Mouse (Mus musculus) left cerebral cortex, adult 8-10 months (tissue): ENCODE results near the gene Fgfr2. TPM values are rescaled to one million over a fixed set of nuclear protein-coding genes. Genes with fewer than 3 reads are reported as not detected.

Source experiments
- DNase-seq, 2 experiments: peaks; one replicate each; pipeline ENCODE4 v3.0.0; 2022; ENCODE audit warnings: low spot score in 2 of 2
- total RNA-seq, 4 experiments: library from RNA; stranded (reverse); gene quantifications; 2 replicates each; pipeline ENCODE4 v1.2.4; 2022

Fgfr2 gene
- total RNA-seq, 4 experiments from 2014 or later, result 50.6 to 73.1 (median 64.8) TPM

DNA sequence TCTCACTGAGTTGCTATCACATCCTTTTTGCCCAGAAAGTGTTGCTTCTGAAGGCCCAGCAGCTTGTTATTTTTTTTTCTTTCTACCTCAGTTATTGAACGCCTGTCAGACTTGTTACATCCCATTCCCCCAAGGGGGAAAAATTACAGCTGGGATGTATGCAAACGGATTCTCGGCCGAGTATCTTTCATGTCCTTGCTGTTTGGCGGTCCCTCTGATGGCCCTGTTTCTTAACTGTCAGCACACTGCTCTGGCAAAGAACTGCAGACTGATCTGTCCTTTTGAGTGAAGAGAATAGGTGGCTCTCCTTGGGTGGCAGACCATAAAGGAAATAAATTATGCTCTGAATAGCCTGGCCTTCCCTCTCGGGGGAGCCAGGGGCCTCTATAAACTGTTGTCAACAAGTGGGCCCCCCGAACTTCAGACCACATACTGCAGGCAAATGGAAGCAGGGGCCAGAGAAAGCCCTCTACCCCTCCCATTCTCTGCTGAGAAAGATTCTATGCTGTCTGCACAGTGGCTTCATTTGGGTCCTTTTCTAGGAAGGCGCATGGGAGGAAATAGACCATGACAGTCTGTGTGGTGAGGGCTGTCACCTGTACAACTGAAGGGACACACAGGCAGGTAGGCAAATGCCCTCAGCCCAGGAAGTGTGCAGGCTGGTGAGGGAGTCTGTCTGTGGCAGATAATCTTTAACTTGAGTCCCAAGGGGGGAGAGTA is 738.3 kb downstream of the Fgfr2 start:
- no peak for DNase-seq

- no peak for DNase-seq
Observed at GRCm38 (mm10) chr7:132380634-132381336, 742.4 kb downstream of the Fgfr2 start.

DNA sequence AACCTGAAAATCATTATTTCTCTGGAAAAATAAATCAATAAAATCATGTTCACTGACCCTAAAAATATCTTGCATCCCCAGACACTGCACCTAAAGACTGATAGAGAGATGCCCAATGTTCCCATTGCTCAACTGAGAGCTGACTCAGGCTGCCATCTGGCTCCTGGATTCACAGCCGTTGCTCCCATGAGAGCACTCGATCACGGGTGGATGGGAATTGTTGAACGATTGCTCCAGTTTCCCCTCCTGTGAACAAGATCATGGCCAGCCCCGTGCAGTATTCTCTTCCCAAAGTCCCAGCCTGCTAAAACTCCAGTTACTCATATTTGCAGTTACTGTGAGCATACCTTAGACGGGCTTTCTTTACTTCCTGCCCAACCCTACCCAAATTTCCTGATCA is 745.2 kb downstream of the Fgfr2 start:
- DNase-seq, result no peak

- peak in 1 of 2 experiments; percentile 18 for DNase-seq
Observed at GRCm38 (mm10) chr7:132373594-132374378, 749.4 kb downstream of the Fgfr2 start.

- DNase-seq, result no peak
Observed at GRCm38 (mm10) chr7:132372752-132373513, 750.2 kb downstream of the Fgfr2 start.

DNA sequence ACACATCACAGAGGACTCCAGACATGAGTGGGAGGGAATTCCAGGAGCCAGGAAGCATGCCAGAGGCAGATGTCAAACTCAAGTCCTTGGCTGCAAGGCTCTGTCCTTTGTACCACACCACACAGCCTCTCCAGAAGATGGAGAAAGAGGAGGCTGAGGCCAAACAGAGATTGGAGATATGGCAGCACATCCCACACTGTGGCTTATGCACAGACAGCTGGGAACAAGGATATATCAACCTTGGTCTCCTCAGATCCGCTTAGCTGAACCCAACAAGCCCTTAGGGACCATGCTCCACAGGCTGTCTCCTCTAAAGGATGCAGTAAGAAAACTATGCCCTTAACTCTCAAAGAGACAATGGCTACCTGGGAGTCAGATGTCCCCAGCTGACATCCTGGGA is 751.3 kb downstream of the Fgfr2 start:
- DNase-seq, result no peak

- no peak for DNase-seq
Observed at GRCm38 (mm10) chr7:132369784-132370183, 753.4 kb downstream of the Fgfr2 start.

DNA sequence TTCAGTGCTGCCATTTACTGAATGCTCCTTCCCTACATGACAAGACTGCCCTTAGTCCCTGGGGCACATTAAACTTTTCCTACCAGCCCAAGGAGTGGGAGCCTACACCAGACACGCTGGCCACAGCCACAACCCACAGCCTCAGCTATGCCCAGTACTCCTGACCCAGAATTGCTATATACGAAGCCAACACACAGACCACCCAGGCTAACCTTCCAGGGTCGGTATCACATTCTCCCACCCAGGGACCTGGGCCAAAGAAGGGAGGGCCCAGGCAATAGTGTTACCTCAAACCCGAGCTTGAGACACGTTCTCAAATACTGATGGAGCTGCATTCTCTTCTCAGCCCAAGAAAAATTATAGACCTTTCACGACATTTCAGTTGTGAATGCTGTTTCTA is 754.3 kb downstream of the Fgfr2 start:
- no peak for DNase-seq

DNA sequence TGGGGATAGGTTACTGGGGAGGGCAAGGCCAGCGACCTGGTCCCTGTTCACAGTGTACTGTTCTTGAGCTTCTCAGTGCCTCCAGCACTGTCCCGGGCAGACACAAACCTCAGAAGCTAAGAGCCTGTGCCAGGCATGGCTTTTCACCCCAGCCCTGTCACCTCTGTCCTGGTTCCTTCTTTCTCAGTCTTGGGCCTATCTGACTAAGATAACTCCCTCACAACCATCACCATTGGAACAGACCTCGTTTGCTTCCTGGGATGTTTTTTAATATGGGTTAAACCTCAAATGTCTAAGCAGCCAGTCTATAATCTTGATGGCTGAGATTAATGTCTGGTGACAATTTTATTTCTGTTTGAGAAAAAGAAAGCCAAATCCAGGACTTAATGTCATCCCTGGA is 755.8 kb downstream of the Fgfr2 start:
- no peak for DNase-seq

DNA sequence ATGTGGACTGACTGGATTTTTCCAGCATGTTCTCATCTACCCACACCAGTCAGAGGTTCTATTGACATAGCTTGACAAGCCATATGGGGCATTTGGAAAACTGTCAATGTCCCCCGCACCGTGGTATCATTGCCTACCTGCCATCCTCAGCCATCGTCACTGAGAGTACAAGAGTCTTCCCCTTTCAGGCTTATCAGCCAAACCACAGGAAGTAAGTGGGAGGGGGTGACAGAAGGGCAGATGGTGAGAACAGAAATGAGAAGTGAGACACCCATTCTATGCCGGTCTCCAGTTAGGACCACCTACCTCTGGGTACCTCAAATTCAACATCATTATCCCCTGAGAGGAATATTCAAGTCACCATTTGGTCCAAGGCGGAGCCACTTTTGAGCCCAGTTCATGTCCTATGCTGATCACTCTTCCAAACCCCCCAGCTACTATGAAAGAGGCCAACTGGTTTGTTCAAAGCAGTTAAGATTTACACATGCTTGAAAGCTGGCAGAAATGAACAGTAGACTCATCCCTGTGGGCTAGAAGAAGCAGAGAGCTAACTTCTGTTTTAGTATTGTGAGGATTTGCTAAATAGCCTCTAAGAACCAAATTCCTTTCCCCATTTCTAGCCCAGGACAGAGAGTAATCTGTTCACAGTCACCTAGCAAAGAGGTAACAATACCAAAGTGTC is 757.3 kb downstream of the Fgfr2 start:
- DNase-seq, result no peak

GRCm38 (mm10) chr7:132365111-132365510 is 758.0 kb downstream of the Fgfr2 start:
- DNase-seq, result no peak

DNA sequence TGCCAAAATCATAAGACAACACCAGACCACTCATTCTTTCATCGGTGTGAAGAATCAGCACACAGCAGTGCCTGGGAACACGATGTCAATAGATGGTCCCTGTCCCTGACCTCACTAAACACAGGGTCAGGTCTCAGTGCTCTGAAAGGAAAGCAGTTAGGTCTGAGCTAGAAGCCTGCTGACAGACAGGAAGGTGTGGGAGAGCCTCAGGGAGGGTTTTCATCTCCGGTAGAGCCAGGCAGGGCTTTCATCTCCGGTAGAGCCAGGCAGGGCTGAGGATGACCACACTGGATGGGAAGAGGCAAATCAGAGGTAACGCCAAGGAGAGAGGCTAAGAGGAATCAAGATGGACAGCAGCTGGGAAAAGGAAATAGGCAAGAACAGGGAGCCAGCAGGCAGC is 758.6 kb downstream of the Fgfr2 start:
- no peak for DNase-seq

- DNase-seq, result no peak
Observed at GRCm38 (mm10) chr7:132360336-132360735, 762.8 kb downstream of the Fgfr2 start.

GRCm38 (mm10) chr7:132358709-132359108 is 764.4 kb downstream of the Fgfr2 start:
- DNase-seq, result no peak

DNA sequence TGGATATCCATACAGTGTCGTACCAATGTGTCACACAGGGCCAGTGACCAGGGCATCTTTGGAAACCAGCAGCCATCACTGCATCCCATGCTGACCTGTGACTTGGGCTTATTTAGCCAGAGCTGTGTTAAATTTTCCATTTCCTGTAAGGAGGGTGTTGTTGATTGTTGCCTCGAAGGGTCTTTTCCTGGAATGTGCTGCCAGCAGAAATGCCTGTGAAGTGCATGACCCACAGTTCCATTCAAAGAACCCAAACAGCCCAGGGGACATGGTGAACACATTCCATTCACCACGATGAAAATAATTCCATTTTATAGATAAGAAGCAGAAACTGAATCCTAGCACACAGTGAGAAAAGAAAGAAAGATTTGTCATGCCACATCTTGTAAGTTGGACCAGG is 764.9 kb downstream of the Fgfr2 start:
- no peak for DNase-seq

- no peak for DNase-seq
Observed at GRCm38 (mm10) chr7:132357841-132358237, 765.3 kb downstream of the Fgfr2 start.

GRCm38 (mm10) chr7:132356881-132357840 is 766.0 kb downstream of the Fgfr2 start:
- no peak for DNase-seq

DNA sequence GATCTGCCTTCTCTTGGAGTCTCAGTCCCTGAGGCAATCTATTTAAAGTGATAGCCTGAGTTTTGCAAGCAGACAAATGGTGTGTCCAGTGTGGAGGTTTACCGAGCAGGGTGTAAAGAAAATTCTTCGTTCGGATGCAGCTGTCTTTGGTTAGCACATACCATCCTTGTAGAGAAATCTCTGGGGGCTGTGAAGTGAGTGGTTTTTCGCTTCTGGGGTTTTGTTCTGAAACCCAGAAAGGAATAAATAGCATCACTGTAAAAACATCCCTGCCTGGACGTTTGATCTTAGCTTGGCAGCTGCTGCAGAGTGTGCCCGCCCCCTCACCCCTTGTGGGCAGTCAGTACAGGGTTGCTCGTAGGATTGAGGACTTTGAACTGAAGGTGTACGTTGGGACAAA is 767.0 kb downstream of the Fgfr2 start:
- DNase-seq, result no peak

- no peak for DNase-seq
Observed at GRCm38 (mm10) chr7:132355767-132356166, 767.4 kb downstream of the Fgfr2 start.

- no peak for DNase-seq
Observed at GRCm38 (mm10) chr7:132349075-132349572, 774.0 kb downstream of the Fgfr2 start.
